Mouse (Mus musculus) embryonic facial prominence, embryonic 13.5 days (tissue): ENCODE measurements at regions not wholly inside any gene's neighbourhood (a gene's known extent, or its start where the extent isn't known, plus 50 kb on each side); places are given as distances from the start of the nearest gene placed in this dataset.

Source experiments
- ATAC-seq: fragments of 200-750 bp; cut with Nextera tagmentation; 2 replicates; pipeline ENCODE4 v1.8.0; 2017; ENCODE audit warnings: low read depth; ENCODE audit not compliant: insufficient number of reproducible peaks, insufficient read depth, low FRiP score, low TSS enrichment
- H3K27ac ChIP-seq: fragments of 300-500 bp; sonication (generic); 2 replicates; pipeline ENCODE4 v1.5.1; 2015; ENCODE audit warnings: moderate library complexity, mild to moderate bottlenecking, inconsistent platforms
- H3K27me3 ChIP-seq: fragments of 300-500 bp; sonication (generic); 2 replicates; pipeline ENCODE4 v1.6.1; 2015; ENCODE audit warnings: mild to moderate bottlenecking, inconsistent platforms
- H3K36me3 ChIP-seq: fragments of 300-500 bp; sonication (generic); 2 replicates; pipeline ENCODE4 v1.6.1; 2015; ENCODE audit warnings: mild to moderate bottlenecking, inconsistent platforms
- H3K4me1 ChIP-seq: fragments of 300-500 bp; sonication (generic); 2 replicates; pipeline ENCODE4 v1.6.1; 2015; ENCODE audit warnings: inconsistent platforms
- H3K4me2 ChIP-seq: fragments of 300-500 bp; sonication (generic); 2 replicates; pipeline ENCODE4 v1.6.1; 2015; ENCODE audit warnings: moderate library complexity, mild to moderate bottlenecking, inconsistent platforms
- H3K4me3 ChIP-seq: fragments of 300-500 bp; sonication (generic); 2 replicates; pipeline ENCODE4 v1.5.1; 2015; ENCODE audit warnings: mild to moderate bottlenecking, inconsistent platforms
- H3K9ac ChIP-seq: fragments of 300-500 bp; sonication (generic); 2 replicates; pipeline ENCODE4 v1.6.1; 2015; ENCODE audit warnings: mild to moderate bottlenecking, inconsistent platforms
- H3K9me3 ChIP-seq: fragments of 300-500 bp; sonication (generic); 2 replicates; pipeline ENCODE4 v1.6.1; 2016; ENCODE audit warnings: inconsistent platforms
- WGBS: fragments of 180-500 bp; shearing (Covaris S2); methylation state at CpG from one replicate; pipeline ENCODE4 v1.1.7; 2015; ENCODE audit warnings: mixed read lengths; 5-methylcytosine and 5-hydroxymethylcytosine counted together

- no peak overlapping the region for H3K27ac ChIP-seq
- H3K4me2 ChIP-seq, result no peak overlapping the region
- no peaks in the 10 kb centered on the region for H3K36me3 ChIP-seq
- H3K9me3 ChIP-seq, result no peaks in the 10 kb centered on the region
- 48% methylated on average over 4 of the region's 4 CpGs for WGBS
- no peaks in the 10 kb centered on the region for H3K27me3 ChIP-seq
- no peak overlapping the region for H3K4me3 ChIP-seq
- no peak overlapping the region for H3K9ac ChIP-seq
- peaks cover 16% of the 10 kb centered on the region for H3K4me1 ChIP-seq
- ATAC-seq, result no peak
Observed at GRCm38 (mm10) chr15:36362911-36363565, 644.5 kb downstream of the Zfp706 start.

- Histone ChIP-seq H3K27ac (peak overlapping the region; percentile 30; the same call in 1 of the 2 replicates), H3K9me3 (no peaks in the 10 kb centered on the region), H3K4me2 (no peak overlapping the region), H3K9ac (no peak overlapping the region), H3K4me1 (peaks cover 16% of the 10 kb centered on the region), H3K36me3 (no peaks in the 10 kb centered on the region), H3K27me3 (no peaks in the 10 kb centered on the region), H3K4me3 (no peak overlapping the region)
- ATAC-seq, result no peak
- 55% methylated on average over 7 of the region's 7 CpGs for WGBS
Observed at GRCm38 (mm10) chr15:36361522-36362148, 645.9 kb downstream of the Zfp706 start.

GRCm38 (mm10) chr15:36360694-36361521 is 646.7 kb downstream of the Zfp706 start:
- Histone ChIP-seq H3K27ac (peak overlapping the region; percentile 30; the same call in 1 of the 2 replicates), H3K9me3 (no peaks in the 10 kb centered on the region), H3K4me2 (no peak overlapping the region), H3K36me3 (no peaks in the 10 kb centered on the region), H3K27me3 (no peaks in the 10 kb centered on the region), H3K4me3 (no peak overlapping the region), H3K9ac (no peak overlapping the region), H3K4me1 (peaks cover 16% of the 10 kb centered on the region)
- ATAC-seq, result no peak
- 65% methylated on average over 14 of the region's 14 CpGs for WGBS

- no peak for ATAC-seq
- no peaks in the 10 kb centered on the region for H3K9me3 ChIP-seq
Observed at GRCm38 (mm10) chr15:36355851-36356250, 651.7 kb downstream of the Zfp706 start.

GRCm38 (mm10) chr15:36354545-36354944 is 653.0 kb downstream of the Zfp706 start:
- no peak overlapping the region for H3K4me3 ChIP-seq
- no peaks in the 10 kb centered on the region for H3K36me3 ChIP-seq
- H3K27ac ChIP-seq, result no peak overlapping the region
- no peak overlapping the region for H3K4me2 ChIP-seq
- H3K27me3 ChIP-seq, result no peaks in the 10 kb centered on the region
- H3K9ac ChIP-seq, result no peak overlapping the region
- H3K9me3 ChIP-seq, result no peaks in the 10 kb centered on the region
- 85% methylated on average over 6 of the region's 6 CpGs for WGBS
- ATAC-seq, result no peak
- no peaks in the 10 kb centered on the region for H3K4me1 ChIP-seq

More at GRCm38 (mm10) chr15:36355851-36356250, 651.7 kb downstream of the Zfp706 start:
- no peak overlapping the region for H3K4me2 ChIP-seq
- H3K36me3 ChIP-seq, result no peaks in the 10 kb centered on the region
- no peak overlapping the region for H3K9ac ChIP-seq
- no peaks in the 10 kb centered on the region for H3K27me3 ChIP-seq
- WGBS, result 94% methylated on average over 9 of the region's 9 CpGs
- H3K4me1 ChIP-seq, result peaks cover 5% of the 10 kb centered on the region
- H3K27ac ChIP-seq, result no peak overlapping the region
- no peak overlapping the region for H3K4me3 ChIP-seq

GRCm38 (mm10) chr15:36353793-36354192 is 653.8 kb downstream of the Zfp706 start:
- no peak overlapping the region for H3K27ac ChIP-seq
- WGBS, result 78% methylated on average over 3 of the region's 3 CpGs
- no peak overlapping the region for H3K4me3 ChIP-seq
- no peak overlapping the region for H3K9ac ChIP-seq
- H3K27me3 ChIP-seq, result no peaks in the 10 kb centered on the region
- no peak overlapping the region for H3K4me2 ChIP-seq
- H3K36me3 ChIP-seq, result no peaks in the 10 kb centered on the region
- ATAC-seq, result no peak
- H3K9me3 ChIP-seq, result no peaks in the 10 kb centered on the region
- H3K4me1 ChIP-seq, result no peaks in the 10 kb centered on the region

- no peaks in the 10 kb centered on the region for H3K27me3 ChIP-seq
- H3K27ac ChIP-seq, result no peak overlapping the region
- H3K9me3 ChIP-seq, result no peaks in the 10 kb centered on the region
- H3K9ac ChIP-seq, result no peak overlapping the region
- ATAC-seq, result no peak
- WGBS, result 69% methylated on average over 1 of the region's 1 CpGs
- H3K36me3 ChIP-seq, result no peaks in the 10 kb centered on the region
- no peak overlapping the region for H3K4me3 ChIP-seq
- H3K4me1 ChIP-seq, result no peaks in the 10 kb centered on the region
- H3K4me2 ChIP-seq, result no peak overlapping the region
Observed at GRCm38 (mm10) chr15:36352929-36353328, 654.6 kb downstream of the Zfp706 start.

- no peak overlapping the region for H3K4me2 ChIP-seq
- H3K9ac ChIP-seq, result no peak overlapping the region
- 0 out of 2 replicates have a peak, but pooled peaks cover 4% of the 10 kb centered on the region for H3K4me1 ChIP-seq
- WGBS, result 30% methylated on average over 3 of the region's 3 CpGs
- H3K36me3 ChIP-seq, result no peaks in the 10 kb centered on the region
- no peak overlapping the region for H3K27ac ChIP-seq
- no peaks in the 10 kb centered on the region for H3K27me3 ChIP-seq
- no peak overlapping the region for H3K4me3 ChIP-seq
- ATAC-seq, result no peak
- no peaks in the 10 kb centered on the region for H3K9me3 ChIP-seq
Observed at GRCm38 (mm10) chr15:36351693-36352092, 655.9 kb downstream of the Zfp706 start.

- no peaks in the 10 kb centered on the region for H3K27me3 ChIP-seq
- H3K27ac ChIP-seq, result no peak overlapping the region
- no peaks in the 10 kb centered on the region for H3K36me3 ChIP-seq
- 48% methylated on average over 5 of the region's 5 CpGs for WGBS
- no peak for ATAC-seq
- 0 out of 2 replicates have a peak, but pooled peaks cover 4% of the 10 kb centered on the region for H3K4me1 ChIP-seq
- no peak overlapping the region for H3K4me2 ChIP-seq
- H3K9me3 ChIP-seq, result no peaks in the 10 kb centered on the region
- no peak overlapping the region for H3K4me3 ChIP-seq
- no peak overlapping the region for H3K9ac ChIP-seq
Observed at GRCm38 (mm10) chr15:36348348-36348747, 659.2 kb downstream of the Zfp706 start.

- no peaks in the 10 kb centered on the region for H3K9me3 ChIP-seq
- H3K4me3 ChIP-seq, result no peak overlapping the region
- H3K27me3 ChIP-seq, result no peaks in the 10 kb centered on the region
- H3K27ac ChIP-seq, result no peak overlapping the region
- no peaks in the 10 kb centered on the region for H3K36me3 ChIP-seq
- no peak overlapping the region for H3K4me2 ChIP-seq
- 0 out of 2 replicates have a peak, but pooled peaks cover 4% of the 10 kb centered on the region for H3K4me1 ChIP-seq
- no peak for ATAC-seq
- H3K9ac ChIP-seq, result no peak overlapping the region
- 64% methylated on average over 4 of the region's 4 CpGs for WGBS
Observed at GRCm38 (mm10) chr15:36347333-36347845, 660.2 kb downstream of the Zfp706 start.

- ATAC-seq, result no peak
- no peak overlapping the region for H3K4me3 ChIP-seq
- no peak overlapping the region for H3K9ac ChIP-seq
- H3K4me2 ChIP-seq, result no peak overlapping the region
- H3K36me3 ChIP-seq, result no peaks in the 10 kb centered on the region
- 0 out of 2 replicates have a peak, but pooled peaks cover 4% of the 10 kb centered on the region for H3K4me1 ChIP-seq
- H3K27me3 ChIP-seq, result no peaks in the 10 kb centered on the region
- no peaks in the 10 kb centered on the region for H3K9me3 ChIP-seq
- 77% methylated on average over 5 of the region's 5 CpGs for WGBS
- H3K27ac ChIP-seq, result no peak overlapping the region
Observed at GRCm38 (mm10) chr15:36346126-36346525, 661.4 kb downstream of the Zfp706 start.
